Mouse (Mus musculus) olfactory bulb, adult 2 months (tissue): ENCODE results near the gene Nfatc2ip.

Source experiments
- CTCF ChIP-seq: fragments of 200-500 bp; IDR thresholded peaks from 2 replicates; pipeline ENCODE4 v1.5.1; 2012; ENCODE audit warnings: low read depth, mild to moderate bottlenecking, low read length, moderate library complexity; ENCODE audit not compliant: insufficient read depth
- POLR2A ChIP-seq: fragments of 200-500 bp; IDR thresholded peaks from 2 replicates; pipeline ENCODE4 v1.6.1; 2012; ENCODE audit warnings: mild to moderate bottlenecking, low read depth, low read length, moderate library complexity; ENCODE audit not compliant: insufficient read depth

DNA sequence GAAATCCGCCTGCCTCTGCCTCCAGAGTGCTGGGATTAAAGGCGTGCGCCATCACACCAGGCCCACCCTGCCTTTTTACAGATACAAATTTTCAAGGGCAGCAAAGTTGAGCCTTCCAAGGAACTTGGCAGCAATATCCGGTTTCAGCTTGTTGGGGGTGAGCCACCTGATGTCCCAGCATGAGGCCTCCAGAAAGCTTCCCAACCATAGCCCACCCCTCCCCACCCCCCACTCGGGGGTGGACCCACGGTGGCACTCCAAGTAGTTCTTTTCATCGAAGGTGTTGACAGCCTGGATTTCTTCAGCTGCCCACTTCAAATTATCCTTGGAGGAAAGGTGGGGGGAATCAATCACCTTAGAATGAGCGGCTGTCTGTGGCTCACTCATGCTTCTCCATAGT, 57.6 kb downstream of the Nfatc2ip start:
- TF ChIP-seq POLR2A (no peak), CTCF (no peak)
